Mouse (Mus musculus): ENCODE data around the gene Snrpc. TPM values are rescaled to one million over a fixed set of nuclear protein-coding genes. Genes with fewer than 3 reads are reported as not detected.

The Snrpc gene
- polyA plus RNA-seq, 1 experiment from 2014 or later: 245 TPM

DNA sequence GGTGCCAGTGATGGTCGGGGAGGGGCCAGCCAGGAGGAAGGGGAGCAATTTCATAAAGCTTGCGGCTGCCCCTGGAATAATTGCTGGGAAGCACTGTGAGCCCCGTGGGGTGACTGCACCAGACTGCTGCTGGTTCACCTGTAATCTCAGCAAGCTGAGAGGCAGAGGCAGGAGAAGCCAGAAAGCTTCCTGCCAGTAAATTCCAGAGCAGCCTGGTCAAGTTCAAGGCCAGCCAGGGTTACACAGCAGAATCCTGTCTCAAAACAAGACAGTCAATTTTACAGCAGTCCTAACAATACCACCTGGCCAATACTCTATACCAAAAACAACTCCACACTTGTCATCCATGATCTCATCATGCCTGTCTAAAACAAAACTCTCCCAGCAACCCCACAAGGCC lies 26.0 kb upstream of the Snrpc start:
- H3K4me3 ChIP-seq (replicated peaks; ENCODE audit: low read length): no peak overlapping the region
- H3K4me1 ChIP-seq (ENCODE audit: control insufficient read depth, insufficient read depth, low read length): peaks cover 17% of the 10 kb centered on the region; the same call in 1 of the 2 replicates
- no peak overlapping the region for H3K9ac ChIP-seq (ENCODE audit: low read length)
- no peaks in the 10 kb centered on the region for H3K27me3 ChIP-seq (ENCODE audit: control insufficient read depth, insufficient read depth, low read length)
- no peaks in the 10 kb centered on the region for H3K9me3 ChIP-seq (replicated peaks; ENCODE audit: control insufficient read depth, low read length)
- H3K27ac ChIP-seq (ENCODE audit: low read length): no peak overlapping the region
- ATAC-seq (ENCODE audit: insufficient read depth, low FRiP score): no peak
- no peaks in the 10 kb centered on the region for H3K36me3 ChIP-seq (ENCODE audit: control insufficient read depth, insufficient read depth, low read length)
- 64% methylated on average over 3 of the region's 3 CpGs for WGBS
- H3K4me2 ChIP-seq (ENCODE audit: low read depth, low read length): no peak overlapping the region

DNA sequence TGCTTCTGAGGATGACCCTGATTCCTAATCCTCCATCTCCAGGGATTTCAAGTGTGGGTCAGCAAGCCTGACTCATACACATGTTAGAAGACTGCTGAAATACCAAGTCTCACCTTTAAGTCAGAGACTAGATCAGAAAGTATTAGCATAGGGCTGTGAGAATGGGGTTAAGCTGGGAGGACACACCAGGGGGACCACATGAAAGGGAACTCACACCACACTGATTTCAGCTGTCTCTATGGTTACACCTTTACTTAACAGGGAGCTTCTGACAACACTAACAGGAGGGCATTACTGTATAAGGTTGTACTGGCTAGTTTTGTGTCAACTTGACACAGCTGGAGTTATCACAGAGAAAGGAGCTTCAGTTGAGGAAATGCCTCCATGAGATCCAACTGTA lies 23.3 kb upstream of the Snrpc start:
- no peak for ATAC-seq (ENCODE audit: insufficient read depth, low FRiP score)
- H3K36me3 ChIP-seq (ENCODE audit: control insufficient read depth, insufficient read depth, low read length): no peaks in the 10 kb centered on the region
- H3K27me3 ChIP-seq (ENCODE audit: control insufficient read depth, insufficient read depth, low read length): no peaks in the 10 kb centered on the region

DNA sequence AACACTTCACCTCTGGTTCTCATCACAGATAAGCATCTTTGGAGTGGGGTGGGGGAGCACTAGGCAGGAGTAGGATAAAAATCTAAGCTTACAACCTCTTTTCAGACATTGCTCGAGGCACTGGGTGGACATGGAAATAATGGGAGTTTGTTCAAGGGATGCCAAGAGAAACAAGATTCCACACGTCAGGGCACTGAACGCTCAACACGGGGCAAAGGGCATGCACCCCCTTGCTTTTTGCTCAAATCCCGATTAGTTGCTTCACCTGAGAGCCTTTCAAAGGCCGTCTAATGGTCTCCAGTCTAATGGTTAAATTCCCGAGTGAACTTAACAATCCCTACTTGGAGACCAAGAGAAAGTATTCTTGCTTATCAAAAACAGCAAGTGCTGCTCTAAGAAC lies 18.9 kb upstream of the Snrpc start:
- Histone ChIP-seq H3K4me1 (ENCODE audit: control insufficient read depth, insufficient read depth, low read length) (peaks cover 16% of the 10 kb centered on the region), H3K27ac (ENCODE audit: low read length) (peak overlapping the region; percentile 92; the same call in 1 of the 2 replicates), H3K36me3 (ENCODE audit: control insufficient read depth, insufficient read depth, low read length) (no peaks in the 10 kb centered on the region), H3K4me2 (ENCODE audit: low read depth, low read length) (peak overlapping the region; percentile 81), H3K9me3 (replicated peaks; ENCODE audit: control insufficient read depth, low read length) (no peaks in the 10 kb centered on the region), H3K27me3 (ENCODE audit: control insufficient read depth, insufficient read depth, low read length) (no peaks in the 10 kb centered on the region), H3K9ac (ENCODE audit: low read length) (peak overlapping the region; percentile 91), H3K4me3 (replicated peaks; ENCODE audit: low read length) (peak overlapping the region; percentile 99)
- ATAC-seq (ENCODE audit: insufficient read depth, low FRiP score): no peak
- WGBS: 13% methylated on average over 7 of the region's 7 CpGs

More for the DNA sequence above, 23.3 kb upstream of the Snrpc start:
- H3K4me3 ChIP-seq (replicated peaks; ENCODE audit: low read length): no peak overlapping the region
- H3K27ac ChIP-seq (ENCODE audit: low read length): no peak overlapping the region
- H3K4me1 ChIP-seq (ENCODE audit: control insufficient read depth, insufficient read depth, low read length): peaks cover 19% of the 10 kb centered on the region
- H3K9me3 ChIP-seq (replicated peaks; ENCODE audit: control insufficient read depth, low read length): no peaks in the 10 kb centered on the region
- H3K4me2 ChIP-seq (ENCODE audit: low read depth, low read length): no peak overlapping the region
- H3K9ac ChIP-seq (ENCODE audit: low read length): no peak overlapping the region

DNA sequence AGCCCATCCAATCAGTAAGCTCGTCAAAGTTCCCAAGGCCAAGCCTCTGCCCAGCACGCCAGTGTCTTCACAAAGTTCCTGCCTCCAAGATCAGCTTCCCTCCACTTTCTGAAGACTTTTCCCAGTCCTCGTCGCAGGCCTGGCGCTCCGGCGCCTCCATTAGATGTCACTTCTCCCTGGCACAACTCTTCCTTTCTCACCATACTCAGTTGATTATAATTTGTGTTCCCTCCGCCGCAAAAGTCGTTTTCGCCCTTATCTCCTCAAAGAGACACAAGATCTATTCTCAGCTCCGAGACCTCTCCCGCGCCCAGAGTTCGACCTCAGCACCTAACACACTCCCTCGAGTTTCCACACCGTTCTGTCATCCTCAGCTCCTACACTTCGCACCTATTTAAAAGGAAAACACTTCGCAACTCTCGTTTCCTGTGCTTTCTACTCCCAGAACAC lies 18.4 kb upstream of the Snrpc start:
- WGBS: under 1% methylated on average over 20 of the region's 20 CpGs
- Histone ChIP-seq H3K27me3 (ENCODE audit: control insufficient read depth, insufficient read depth, low read length) (no peaks in the 10 kb centered on the region), H3K9ac (ENCODE audit: low read length) (peak overlapping the region; percentile 91), H3K9me3 (replicated peaks; ENCODE audit: control insufficient read depth, low read length) (no peaks in the 10 kb centered on the region), H3K27ac (ENCODE audit: low read length) (peak overlapping the region; percentile 92), H3K4me2 (ENCODE audit: low read depth, low read length) (peak overlapping the region; percentile 81), H3K36me3 (ENCODE audit: control insufficient read depth, insufficient read depth, low read length) (no peaks in the 10 kb centered on the region), H3K4me3 (replicated peaks; ENCODE audit: low read length) (peak overlapping the region; percentile 99), H3K4me1 (ENCODE audit: control insufficient read depth, insufficient read depth, low read length) (peaks cover 16% of the 10 kb centered on the region)
- ATAC-seq (ENCODE audit: insufficient read depth, low FRiP score): no peak

DNA sequence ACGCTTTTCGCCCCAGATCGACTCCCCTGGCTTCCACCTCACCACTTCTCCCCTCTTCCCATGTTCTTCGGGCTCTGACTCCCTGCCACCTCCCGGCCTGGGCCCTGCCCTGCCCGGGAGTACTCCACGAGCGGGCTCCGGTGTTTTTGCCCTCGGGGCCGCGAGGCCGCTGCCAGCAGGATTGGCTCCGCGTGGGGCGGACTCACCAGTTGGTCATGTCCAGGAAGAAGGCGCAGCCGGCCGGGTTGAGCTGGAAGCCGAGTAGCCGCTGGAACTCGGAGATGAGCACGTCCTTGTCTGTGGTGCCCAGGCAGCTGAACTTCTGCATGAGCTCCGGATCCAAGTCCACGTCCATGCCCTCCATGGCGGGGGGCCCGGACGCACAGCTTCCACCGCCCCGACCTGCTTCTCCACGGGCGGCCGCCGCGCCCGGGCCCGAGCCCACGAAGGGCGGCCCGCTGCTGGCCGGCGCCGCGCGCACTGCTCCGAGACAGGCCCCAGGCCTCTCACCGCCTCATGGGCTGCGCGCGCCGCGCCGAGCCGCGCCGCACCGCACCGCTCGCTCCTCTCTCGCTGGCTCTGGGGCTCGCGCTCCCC lies 17.9 kb upstream of the Snrpc start:
- under 1% methylated on average over 60 of the region's 62 CpGs for WGBS
- peak overlapping the region; percentile 92 for H3K27ac ChIP-seq (ENCODE audit: low read length)
- H3K4me3 ChIP-seq (replicated peaks; ENCODE audit: low read length): peak overlapping the region; percentile 99
- H3K27me3 ChIP-seq (ENCODE audit: control insufficient read depth, insufficient read depth, low read length): no peaks in the 10 kb centered on the region
- H3K4me1 ChIP-seq (ENCODE audit: control insufficient read depth, insufficient read depth, low read length): peaks cover 16% of the 10 kb centered on the region
- H3K9me3 ChIP-seq (replicated peaks; ENCODE audit: control insufficient read depth, low read length): no peaks in the 10 kb centered on the region
- peak overlapping the region; percentile 91 for H3K9ac ChIP-seq (ENCODE audit: low read length)
- no peak; the same call in none of the 2 replicates for ATAC-seq (ENCODE audit: insufficient read depth, low FRiP score)
- no peaks in the 10 kb centered on the region for H3K36me3 ChIP-seq (ENCODE audit: control insufficient read depth, insufficient read depth, low read length)
- peak overlapping the region; percentile 81 for H3K4me2 ChIP-seq (ENCODE audit: low read depth, low read length)

DNA sequence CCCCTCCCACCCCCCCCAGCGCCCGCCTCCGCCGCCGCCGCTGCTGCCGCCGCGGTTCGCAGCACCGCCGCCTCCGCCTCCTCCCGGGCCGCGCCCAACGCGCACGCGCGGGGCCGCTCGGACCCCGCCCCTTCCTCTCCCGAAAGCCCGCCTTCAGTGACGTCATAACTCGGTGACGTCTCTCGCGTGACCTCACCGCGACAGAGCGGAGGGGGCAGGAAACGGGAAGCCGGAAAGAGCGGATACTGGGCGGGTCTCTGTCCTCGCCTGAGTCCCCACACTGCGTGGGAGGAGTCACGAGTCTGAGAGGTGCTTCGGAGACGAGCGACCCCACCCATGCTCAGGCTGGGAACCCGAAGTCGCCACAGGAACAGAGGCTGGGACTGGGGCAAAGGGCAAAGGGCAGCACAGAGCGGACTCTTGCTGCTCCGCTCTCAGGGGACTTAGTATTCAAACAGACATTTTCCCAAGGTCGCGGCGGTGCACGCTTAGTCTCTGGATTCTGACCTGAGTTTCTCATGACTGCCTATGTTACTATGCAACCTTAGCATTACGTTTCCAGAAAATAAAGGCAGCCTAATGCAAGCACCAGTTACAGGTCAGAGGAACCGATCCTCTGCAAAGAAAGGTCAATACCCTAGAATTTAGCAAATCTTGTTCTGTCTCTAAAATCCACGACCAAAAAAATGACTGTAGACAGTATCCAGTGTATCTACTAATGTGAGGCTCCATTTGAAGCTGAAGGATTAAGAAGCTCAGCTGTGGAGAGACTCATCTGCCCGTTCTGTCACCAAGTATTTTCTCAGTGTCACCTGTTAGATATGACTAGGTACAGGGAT lies 17.2 kb upstream of the Snrpc start, which contains the start of gene D17Wsu92e:
Gene D17Wsu92e, minus strand, starts transcription at position 81 of the 839 bp plus-strand sequence.
- ATAC-seq (ENCODE audit: insufficient read depth, low FRiP score): peak; percentile 98
- Histone ChIP-seq H3K4me2 (ENCODE audit: low read depth, low read length) (peak within 1 kb of the TSS; percentile 81), H3K27me3 (ENCODE audit: control insufficient read depth, insufficient read depth, low read length) (no peaks in the 10 kb centered on the region), H3K9ac (ENCODE audit: low read length) (peak within 1 kb of the TSS; percentile 91), H3K4me1 (ENCODE audit: control insufficient read depth, insufficient read depth, low read length) (peaks cover 18% of the 10 kb centered on the region), H3K9me3 (replicated peaks; ENCODE audit: control insufficient read depth, low read length) (no peaks in the 10 kb centered on the region), H3K27ac (ENCODE audit: low read length) (peak within 1 kb of the TSS; percentile 92), H3K4me3 (replicated peaks; ENCODE audit: low read length) (peak within 1 kb of the TSS; percentile 99), H3K36me3 (ENCODE audit: control insufficient read depth, insufficient read depth, low read length) (no peaks in the 10 kb centered on the region)
- WGBS: 2% methylated on average over 46 of the region's 56 CpGs

DNA sequence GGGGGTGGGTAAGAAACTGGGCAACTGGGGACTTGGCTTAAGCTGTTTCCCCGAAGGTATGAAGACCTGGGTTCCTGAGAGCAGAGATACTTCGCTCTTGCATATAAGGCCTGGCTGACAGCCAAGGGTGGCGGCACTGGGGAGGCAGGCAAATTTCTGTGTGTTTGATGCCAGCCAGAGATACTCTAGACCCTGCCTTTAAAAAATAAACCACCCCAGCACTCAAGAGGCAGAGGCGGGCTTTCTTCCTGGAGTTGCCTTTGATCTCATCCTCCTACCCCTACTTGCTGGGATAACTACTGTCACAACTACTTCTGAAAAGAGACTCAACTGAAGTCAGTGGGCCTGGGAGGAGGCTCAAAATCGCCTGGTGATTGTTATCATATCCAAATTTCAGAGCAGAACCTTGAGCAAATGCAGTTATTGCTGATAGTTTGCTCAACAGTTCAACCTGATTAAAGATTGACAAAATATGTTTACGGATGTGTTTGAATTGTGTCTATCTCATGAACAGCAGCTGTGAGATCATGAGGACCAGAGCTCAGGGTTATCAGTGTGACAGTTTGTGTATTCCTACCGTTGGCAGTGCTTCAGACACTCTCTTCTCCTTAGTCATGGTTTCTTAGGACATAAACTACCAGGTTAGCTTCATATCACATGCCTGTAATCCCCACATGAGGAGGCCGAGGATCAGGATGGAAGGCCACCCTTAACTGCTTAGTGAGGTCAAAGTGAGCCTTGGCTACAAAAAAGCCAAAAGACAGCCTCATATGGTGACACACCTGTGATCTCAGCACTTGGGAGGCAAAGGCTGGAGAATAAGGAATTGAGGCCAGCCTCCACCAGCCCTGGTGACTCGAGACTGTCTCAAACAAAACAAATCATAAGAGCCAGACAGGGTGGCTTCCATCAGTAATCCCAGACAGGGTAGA lies 16.3 kb upstream of the Snrpc start:
- 54% methylated on average over 9 of the region's 9 CpGs for WGBS
- Histone ChIP-seq H3K4me3 (replicated peaks; ENCODE audit: low read length) (peak overlapping the region; percentile 99; the same call in 1 of the 2 replicates), H3K4me1 (ENCODE audit: control insufficient read depth, insufficient read depth, low read length) (peaks cover 21% of the 10 kb centered on the region)

DNA sequence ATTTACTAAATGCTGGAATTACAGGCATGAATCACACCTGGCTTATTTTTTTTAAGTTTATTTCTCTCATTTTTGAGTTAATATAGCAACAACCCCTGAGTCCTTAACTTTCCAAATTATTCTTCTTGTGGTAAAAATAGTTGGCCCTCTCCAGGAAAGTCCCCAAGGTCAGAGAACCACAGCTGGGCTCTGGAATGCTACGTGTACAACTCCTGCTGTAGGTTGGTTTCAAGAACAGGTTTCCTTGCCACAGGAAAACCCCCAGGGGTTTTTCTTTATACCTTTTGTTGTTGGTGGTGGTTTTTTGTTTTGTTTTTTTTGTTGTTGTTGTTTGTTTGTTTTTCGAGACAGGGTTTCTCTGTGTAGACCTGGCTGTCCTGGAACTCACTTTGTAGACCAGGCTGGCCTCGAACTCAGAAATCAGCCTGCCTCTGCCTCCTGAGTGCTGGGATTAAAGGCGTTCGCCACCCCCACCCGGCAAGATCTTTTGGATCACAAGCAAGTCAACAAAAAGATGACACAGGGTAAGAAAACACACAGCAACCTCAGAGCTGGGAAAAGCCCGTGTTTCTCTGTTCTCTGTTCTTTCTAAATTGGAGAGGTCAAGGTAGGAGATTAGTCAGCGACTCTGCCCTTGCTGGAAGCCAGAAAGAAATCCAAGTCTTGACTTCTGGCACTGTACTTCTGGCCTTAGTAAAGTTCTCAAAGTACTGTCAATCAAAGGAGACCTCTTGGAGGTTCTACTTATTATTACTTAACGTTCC lies 14.6 kb upstream of the Snrpc start:
- Histone ChIP-seq H3K36me3 (ENCODE audit: control insufficient read depth, insufficient read depth, low read length) (no peaks in the 10 kb centered on the region), H3K4me1 (ENCODE audit: control insufficient read depth, insufficient read depth, low read length) (peaks cover 20% of the 10 kb centered on the region), H3K27ac (ENCODE audit: low read length) (no peak overlapping the region), H3K27me3 (ENCODE audit: control insufficient read depth, insufficient read depth, low read length) (no peaks in the 10 kb centered on the region), H3K9ac (ENCODE audit: low read length) (no peak overlapping the region), H3K9me3 (replicated peaks; ENCODE audit: control insufficient read depth, low read length) (no peaks in the 10 kb centered on the region), H3K4me3 (replicated peaks; ENCODE audit: low read length) (no peak overlapping the region), H3K4me2 (ENCODE audit: low read depth, low read length) (no peak overlapping the region)
- ATAC-seq (ENCODE audit: insufficient read depth, low FRiP score): no peak
- WGBS: 78% methylated on average over 9 of the region's 9 CpGs

More for the DNA sequence above, 16.3 kb upstream of the Snrpc start:
- ATAC-seq (ENCODE audit: insufficient read depth, low FRiP score): no peak
- Histone ChIP-seq H3K9ac (ENCODE audit: low read length) (peak overlapping the region; percentile 74), H3K27ac (ENCODE audit: low read length) (peak overlapping the region; percentile 83), H3K9me3 (replicated peaks; ENCODE audit: control insufficient read depth, low read length) (no peaks in the 10 kb centered on the region), H3K27me3 (ENCODE audit: control insufficient read depth, insufficient read depth, low read length) (no peaks in the 10 kb centered on the region), H3K36me3 (ENCODE audit: control insufficient read depth, insufficient read depth, low read length) (no peaks in the 10 kb centered on the region), H3K4me2 (ENCODE audit: low read depth, low read length) (peak overlapping the region; percentile 58)

Measured in stomach, embryonic 16.5 days (tissue).